Mouse (Mus musculus) intestine, postnatal 0 days (tissue): ENCODE data around the gene Olfr715. TPM values are rescaled to one million over a fixed set of nuclear protein-coding genes. Genes with fewer than 3 reads are reported as not detected.
"Not testable (repeated sequence)": the region's sequence is repeated elsewhere in the genome, so short reads cannot be mapped to it uniquely, and the experiment has no call there.

ENCODE experiments used
- ATAC-seq: fragments of 200-750 bp; cut with Nextera tagmentation; 2 replicates; pipeline ENCODE4 v1.8.0; 2017; ENCODE audit warnings: mild to moderate bottlenecking, moderate TSS enrichment, moderate library complexity
- H3K27ac ChIP-seq: fragments of 300-500 bp; sonication (generic); 2 replicates; pipeline ENCODE4 v1.5.1; 2014; ENCODE audit warnings: mild to moderate bottlenecking, low read depth, low read length, moderate library complexity
- H3K27me3 ChIP-seq: fragments of 300-500 bp; sonication (generic); replicated peaks from 2 replicates; pipeline ENCODE4 v1.6.1; 2014; ENCODE audit warnings: low read length, mixed read lengths; ENCODE audit not compliant: control insufficient read depth, insufficient read depth
- H3K36me3 ChIP-seq: fragments of 300-500 bp; sonication (generic); 2 replicates; pipeline ENCODE4 v1.6.1; 2014; ENCODE audit warnings: mild to moderate bottlenecking, moderate library complexity; ENCODE audit not compliant: control insufficient read depth, insufficient read depth
- H3K4me1 ChIP-seq: fragments of 300-500 bp; sonication (generic); replicated peaks from 2 replicates; pipeline ENCODE4 v1.6.1; 2014; ENCODE audit warnings: antibody characterized with exemption, low read length, mixed read lengths; ENCODE audit not compliant: control insufficient read depth, insufficient read depth
- H3K4me2 ChIP-seq: fragments of 300-500 bp; sonication (generic); replicated peaks from 2 replicates; pipeline ENCODE4 v1.6.1; 2014; ENCODE audit warnings: low read depth, mild to moderate bottlenecking, moderate library complexity
- H3K4me3 ChIP-seq: fragments of 300-500 bp; sonication (generic); 2 replicates; pipeline ENCODE4 v1.5.1; 2014; ENCODE audit warnings: low read depth, low read length
- H3K9ac ChIP-seq: fragments of 300-500 bp; sonication (generic); 2 replicates; pipeline ENCODE4 v1.6.1; 2014; ENCODE audit warnings: mild to moderate bottlenecking, low read depth, low read length
- H3K9me3 ChIP-seq: fragments of 300-500 bp; sonication (generic); 2 replicates; pipeline ENCODE4 v1.6.1; 2016; ENCODE audit warnings: mixed run types; ENCODE audit not compliant: control insufficient read depth
- CTCF ChIP-seq: sonication (generic); IDR thresholded peaks from 2 replicates; pipeline ENCODE4 v1.5.1; 2016; ENCODE audit warnings: low read depth, mild to moderate bottlenecking, control low read depth, antibody characterized with exemption, moderate library complexity
- WGBS: fragments of 180-500 bp; shearing (Covaris S2); extraction: QIAGEN DNeasy Blood & Tissue Kit; methylation state at CpG from one replicate; pipeline ENCODE4 v1.1.7; 2014; 5-methylcytosine and 5-hydroxymethylcytosine counted together
- polyA plus RNA-seq: library from polyadenylated mRNA; unstranded; fragments of >200 nt; fragmentation: Nextera tagmentation; extraction: Ambion mirVana; gene quantifications from 2 replicates; pipeline ENCODE4 v1.2.1, GENCODE M21; 2015

The Olfr715 gene
- polyA plus RNA-seq = not detected in 2 replicates

DNA sequence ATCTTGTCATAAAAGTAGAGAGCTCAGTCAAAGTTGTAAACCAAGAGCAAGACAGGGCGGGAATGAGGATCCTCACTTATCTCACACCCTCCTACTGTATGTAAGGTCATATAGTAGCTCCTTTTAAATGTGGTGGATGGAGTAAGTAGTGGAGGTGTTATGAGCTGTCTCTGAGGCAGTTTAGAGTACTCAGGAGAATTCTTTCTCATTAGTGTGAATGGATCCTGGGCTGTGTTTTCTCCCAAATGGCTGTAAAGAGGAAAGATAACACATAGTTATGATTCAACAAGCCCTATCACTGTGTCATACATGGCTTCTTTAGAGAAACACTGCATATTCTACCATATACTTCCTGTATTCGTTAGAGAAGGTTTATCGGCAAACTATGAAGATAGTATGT is at the start of gene Olfr715:
Olfr715 (minus strand) TSS at position 101 of the 400 bp plus-strand sequence.
- H3K4me2 ChIP-seq, H3K9me3 ChIP-seq, H3K27me3 ChIP-seq, H3K4me3 ChIP-seq, H3K36me3 ChIP-seq, ATAC-seq, H3K4me1 ChIP-seq, H3K9ac ChIP-seq, H3K27ac ChIP-seq: not testable (repeated sequence)
- 83% methylated on average over 2 of the region's 3 CpGs for WGBS

DNA sequence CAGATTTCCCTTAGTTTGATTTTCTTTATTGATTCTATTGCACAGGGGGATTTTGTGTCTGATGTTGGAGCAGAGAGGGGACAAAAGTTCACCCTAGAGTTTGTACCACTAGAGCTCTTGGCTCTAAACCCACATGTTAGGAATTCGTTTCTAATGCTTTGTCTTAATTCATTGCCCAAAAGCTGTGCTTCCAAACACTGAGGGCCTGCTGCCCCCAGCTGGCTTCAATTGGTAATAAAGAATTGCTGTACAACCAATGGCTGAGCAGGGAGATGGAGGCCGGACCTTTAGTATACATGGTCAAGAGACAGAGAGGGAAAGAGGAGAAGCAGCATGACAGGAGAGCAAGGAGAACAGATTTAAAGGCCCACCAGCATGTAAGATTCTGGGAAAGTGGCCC is 49.5 kb upstream of the Olfr715 start:
- TF ChIP-seq CTCF = 0 out of 2 replicates have a peak, but pooled peaks have one; percentile 4
- Histone ChIP-seq H3K27me3 (no peaks in the 10 kb centered on the region), H3K9ac (no peak overlapping the region), H3K9me3 (no peaks in the 10 kb centered on the region), H3K4me2 (no peak overlapping the region), H3K36me3 (no peaks in the 10 kb centered on the region), H3K27ac (no peak overlapping the region), H3K4me1 (no peaks in the 10 kb centered on the region), H3K4me3 (no peak overlapping the region)
- whole genome bisulfite sequencing = 35% methylated on average over 2 of the region's 2 CpGs
- ATAC-seq = no peak

DNA sequence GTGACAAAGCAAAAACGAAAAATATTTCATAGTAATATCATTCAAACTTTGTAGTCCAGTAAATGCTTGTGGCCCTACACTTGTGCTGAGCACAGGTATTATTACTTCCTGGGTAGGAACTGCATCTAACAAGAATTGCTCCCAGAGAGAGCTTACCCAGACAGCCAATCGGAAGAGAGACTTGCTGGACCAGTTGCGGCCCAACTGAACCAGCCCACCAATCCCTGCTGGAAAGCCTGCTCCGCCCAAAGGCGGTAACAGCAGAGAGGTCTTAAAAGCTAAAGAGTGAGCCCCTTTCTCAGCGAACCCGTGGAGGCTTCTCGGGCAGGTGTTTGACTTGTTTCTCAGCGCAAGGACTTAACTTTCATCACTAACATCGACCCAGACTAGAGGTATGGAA is 35.8 kb upstream of the Olfr715 start, which contains the start of gene Nlrp14:
Nlrp14 (plus strand) TSS at position 301 of the 400 bp plus-strand sequence.
- H3K9me3 ChIP-seq = no peaks in the 10 kb centered on the region
- TF ChIP-seq CTCF = no peak
- H3K4me1 ChIP-seq = no peaks in the 10 kb centered on the region
- no peak within 1 kb of the TSS for H3K9ac ChIP-seq
- no peak within 1 kb of the TSS for H3K4me2 ChIP-seq
- no peaks in the 10 kb centered on the region for H3K36me3 ChIP-seq
- H3K27me3 ChIP-seq = no peaks in the 10 kb centered on the region
- 81% methylated on average over 10 of the region's 10 CpGs for WGBS
- H3K4me3 ChIP-seq = no peak within 1 kb of the TSS
- no peak within 1 kb of the TSS for H3K27ac ChIP-seq
- no peak for ATAC-seq

DNA sequence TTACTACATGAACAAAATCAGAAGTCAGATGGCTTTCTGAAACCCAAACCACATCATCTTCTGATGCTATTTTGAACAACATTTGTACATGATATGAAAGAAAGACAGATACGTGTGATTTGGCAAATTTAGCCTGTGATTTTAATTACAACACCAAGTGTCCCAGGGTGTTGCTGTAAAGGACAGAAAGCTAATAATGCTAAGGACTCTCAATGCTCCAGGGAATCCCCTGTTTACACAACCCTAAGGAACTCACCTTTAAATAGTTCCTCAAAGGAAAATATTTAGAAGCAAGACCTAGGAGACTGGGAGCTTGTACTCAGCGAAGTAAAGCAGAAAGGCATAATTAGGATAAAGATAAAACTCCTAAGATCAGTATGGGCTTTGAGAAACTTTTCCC is 7.1 kb upstream of the Olfr715 start, which contains the start of gene Olfr716:
Olfr716 (plus strand) TSS at position 301 of the 400 bp plus-strand sequence.
- not testable (repeated sequence) for H3K4me3 ChIP-seq, H3K9ac ChIP-seq, H3K36me3 ChIP-seq, ATAC-seq, H3K4me2 ChIP-seq, H3K9me3 ChIP-seq, H3K27me3 ChIP-seq, H3K27ac ChIP-seq, H3K4me1 ChIP-seq
- WGBS = 56% methylated on average over 2 of the region's 2 CpGs

GRCm38 (mm10) chr7:107110269-107110668 is 20.6 kb downstream of the Olfr715 start, which contains the start of gene Olfr715b:
Gene Olfr715b (minus strand): TSS chr7:107110369.
- not testable (repeated sequence) for H3K4me3 ChIP-seq, H3K4me1 ChIP-seq, H3K27ac ChIP-seq, H3K4me2 ChIP-seq, H3K27me3 ChIP-seq, H3K36me3 ChIP-seq, ATAC-seq, H3K9ac ChIP-seq, H3K9me3 ChIP-seq
- WGBS = 88% methylated on average over 1 of the region's 2 CpGs

- H3K9me3 ChIP-seq = no peaks in the 10 kb centered on the region
- H3K4me1 ChIP-seq = no peaks in the 10 kb centered on the region
- WGBS = 35% methylated on average over 1 of the region's 1 CpGs
- H3K27ac ChIP-seq = no peak within 1 kb of the TSS
- H3K4me3 ChIP-seq = no peak within 1 kb of the TSS
- no peak for ATAC-seq
- H3K36me3 ChIP-seq = no peaks in the 10 kb centered on the region
- no peak for TF ChIP-seq CTCF
- no peak within 1 kb of the TSS for H3K4me2 ChIP-seq
- no peak within 1 kb of the TSS for H3K9ac ChIP-seq
- no peaks in the 10 kb centered on the region for H3K27me3 ChIP-seq
Measured at GRCm38 (mm10) chr7:107092920-107093319, 38.0 kb downstream of the Olfr715 start, which contains the start of gene Olfr17. Gene Olfr17 (plus strand): TSS chr7:107093220.

Other genes starting within 250 kb of the Olfr715 start
- not detected in 2 replicates for gene Olfr706, start 242.9 kb downstream of the Olfr715 start, polyA plus RNA-seq
- gene Olfr707, start 229.8 kb downstream of the Olfr715 start, polyA plus RNA-seq = not detected in 2 replicates
- not detected in 2 replicates for gene Olfr1532-ps1, start 223.1 kb downstream of the Olfr715 start, polyA plus RNA-seq
- gene Olfr709-ps1, start 198.9 kb downstream of the Olfr715 start, polyA plus RNA-seq = not detected in 2 replicates
- not detected in 2 replicates for gene Olfr710, start 182.8 kb downstream of the Olfr715 start, polyA plus RNA-seq
- gene Olfr6, start 167.1 kb downstream of the Olfr715 start, polyA plus RNA-seq = not detected in 2 replicates
- not detected in 2 replicates for gene Olfr711, start 155.6 kb downstream of the Olfr715 start, polyA plus RNA-seq
- not detected in 2 replicates for gene Olfr2, start 125.0 kb downstream of the Olfr715 start, polyA plus RNA-seq
- gene Olfr713, start 99.9 kb downstream of the Olfr715 start, polyA plus RNA-seq = not detected in 2 replicates
- not detected in 2 replicates for gene Olfr714, start 60.1 kb downstream of the Olfr715 start, polyA plus RNA-seq
- gene Olfr17, start 37.9 kb downstream of the Olfr715 start, polyA plus RNA-seq = not detected in 2 replicates
- not detected in 2 replicates for gene Olfr715b, start 20.7 kb downstream of the Olfr715 start, polyA plus RNA-seq
- gene Olfr716, start 7.2 kb upstream of the Olfr715 start, polyA plus RNA-seq = not detected in 2 replicates
- not detected in 2 replicates for gene Nlrp14, start 35.9 kb upstream of the Olfr715 start, polyA plus RNA-seq
- gene Rbmxl2, start 78.4 kb upstream of the Olfr715 start, polyA plus RNA-seq = not detected in 2 replicates
- 1.6 and 1.9 TPM in 2 replicates for gene Syt9, start 239.6 kb upstream of the Olfr715 start, polyA plus RNA-seq